Mouse (Mus musculus): ENCODE data around the gene Abcb5. TPM values are rescaled to one million over a fixed set of nuclear protein-coding genes. Genes with fewer than 3 reads are reported as not detected.

Gene Abcb5
- polyA plus RNA-seq, 1 experiment from 2014 or later, result 0.15 TPM

DNA sequence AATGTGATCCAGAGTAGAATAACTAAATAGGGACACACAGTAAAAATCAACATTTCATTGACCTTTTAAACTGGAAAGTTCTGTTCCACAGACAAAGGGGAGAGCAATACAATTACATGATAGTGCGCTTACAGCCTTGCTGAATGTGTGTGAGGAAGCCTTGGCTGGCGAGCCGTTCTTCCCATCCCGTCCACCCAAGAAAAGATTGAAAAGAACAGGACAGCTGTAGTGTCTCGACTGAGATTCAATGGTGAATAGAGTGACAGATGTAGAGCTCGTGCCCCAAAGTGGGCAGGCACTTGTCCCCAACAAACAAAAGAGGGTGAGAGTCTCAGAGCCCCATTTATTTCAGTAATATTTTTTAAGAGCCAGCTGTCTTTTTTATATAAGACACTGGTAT lies 136.3 kb downstream of the Abcb5 start:
- no peak overlapping the region for H3K27ac ChIP-seq

More for the DNA sequence above, 136.3 kb downstream of the Abcb5 start:
- WGBS, result 78% methylated on average over 6 of the region's 6 CpGs
- H3K4me3 ChIP-seq, result no peak overlapping the region
- H3K27me3 ChIP-seq (ENCODE audit: insufficient read depth, poor library complexity, severe bottlenecking), result peaks cover under 1% of the 10 kb centered on the region; the same call in 1 of the 2 replicates
- DNase-seq (ENCODE audit: low spot score), result no peak
- no peaks in the 10 kb centered on the region for H3K36me3 ChIP-seq
- no peaks in the 10 kb centered on the region for H3K9me3 ChIP-seq
- H3K4me1 ChIP-seq, result no peaks in the 10 kb centered on the region

Other genes starting within 250 kb of the Abcb5 start
- 0.07 and 0.46 TPM in 2 replicates for gene Sp8, start 120.1 kb downstream of the Abcb5 start, polyA plus RNA-seq (2016; fragmentation: Nextera tagmentation; extraction: Ambion mirVana)